Mouse (Mus musculus) common myeloid progenitor, adult 5-6 weeks (primary cell): ENCODE results near the gene Tshz2. TPM values are rescaled to one million over a fixed set of nuclear protein-coding genes. Genes with fewer than 3 reads are reported as not detected.

Experiments used
- ATAC-seq: replicated peaks from 2 replicates; pipeline ENCODE4 v1.8.0; 2016; ENCODE audit warnings: low read depth, mild to moderate bottlenecking, moderate TSS enrichment, inconsistent platforms; ENCODE audit not compliant: poor library complexity, severe bottlenecking
- total RNA-seq: library from RNA; stranded (forward); fragments of 200-1000, 187-1606 nt; gene quantifications from 2 replicates; pipeline ENCODE4 v1.2.3, GENCODE M21; 2017

Tshz2 gene
- total RNA-seq, 1 experiment from 2014 or later, result not detected

DNA sequence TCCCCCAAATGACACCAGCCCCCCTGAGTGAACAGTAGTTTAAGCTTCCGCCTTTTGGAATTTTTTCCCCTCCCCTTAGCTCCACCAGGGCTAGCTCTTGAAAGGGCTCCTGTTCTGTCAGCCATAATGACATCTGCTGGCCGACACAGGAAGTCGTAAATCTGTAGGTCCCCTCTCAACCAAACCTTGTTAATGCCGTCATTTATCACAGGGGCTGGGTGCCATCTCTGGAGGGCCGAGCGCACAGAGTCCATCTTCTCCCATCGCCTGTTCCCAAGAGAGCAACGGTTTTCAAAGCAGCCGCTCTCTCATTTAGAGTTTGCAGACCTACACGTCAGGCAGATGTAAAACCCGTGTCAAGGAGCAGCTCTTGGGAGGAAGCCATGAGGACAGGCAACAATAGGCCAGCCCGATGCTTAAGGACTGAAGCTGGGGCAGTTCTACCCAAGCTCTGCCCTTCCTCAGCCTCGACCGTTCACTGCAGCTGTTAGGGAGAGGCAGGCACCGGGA, 11.6 kb upstream of the Tshz2 start:
- peak; percentile 57 for ATAC-seq

DNA sequence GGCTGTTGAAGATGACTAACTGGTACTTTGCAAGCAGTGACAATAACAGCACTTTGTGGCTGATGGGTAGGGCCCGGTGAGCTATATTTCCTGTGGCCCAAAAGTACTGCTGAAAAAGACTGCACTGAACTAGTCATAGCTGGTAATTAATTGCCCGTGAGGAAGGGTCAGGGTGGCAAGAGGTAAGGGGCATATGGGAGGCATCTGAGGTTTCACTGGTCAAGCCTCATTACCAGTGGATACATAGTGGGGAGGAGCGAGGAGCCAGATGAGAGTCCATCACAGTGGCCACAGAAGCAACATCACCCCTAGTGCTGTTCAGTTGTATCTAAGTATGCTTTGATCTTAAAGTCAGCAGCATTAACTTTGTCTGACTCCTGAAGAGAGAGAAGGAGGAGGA, 2.7 kb upstream of the Tshz2 start:
- no peak for ATAC-seq

DNA sequence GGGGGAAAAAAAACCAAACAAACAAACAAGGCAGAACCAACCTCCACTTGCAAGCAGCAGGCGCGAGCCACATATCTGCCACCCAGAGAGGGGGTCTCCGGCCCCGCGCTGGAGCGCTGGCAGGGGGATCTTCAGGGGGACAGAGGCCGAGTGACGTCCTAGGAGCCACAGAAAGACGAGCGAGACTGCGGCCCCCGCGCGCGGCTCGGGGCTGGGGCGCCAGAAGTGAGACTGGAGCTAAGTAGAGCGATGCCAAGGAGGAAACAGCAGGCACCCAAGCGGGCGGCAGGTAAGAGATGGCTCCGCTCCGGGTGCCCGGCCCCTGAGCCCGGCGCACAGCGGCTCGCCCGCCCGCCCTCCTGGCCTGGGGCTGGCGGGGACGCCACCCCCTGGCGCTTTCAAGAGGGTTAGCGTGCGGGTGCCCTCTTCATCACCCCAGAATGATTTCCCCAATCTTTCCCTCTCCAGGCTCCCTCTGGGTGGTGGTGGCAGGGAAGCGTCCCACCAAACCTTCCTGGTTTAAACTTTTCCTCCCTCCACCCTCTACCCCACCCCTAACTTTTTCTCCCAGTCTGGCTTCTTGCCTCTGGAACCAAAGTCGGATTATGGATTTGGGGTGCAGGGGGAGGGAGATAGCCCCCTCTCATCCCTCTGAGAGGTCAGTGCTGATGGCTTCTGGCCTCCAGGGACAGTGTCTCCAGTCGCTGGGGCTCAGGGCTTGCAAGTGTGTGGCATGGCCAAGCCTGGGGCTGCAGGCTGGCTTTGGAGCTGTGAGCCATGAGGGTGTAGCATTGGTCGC, 877 bp downstream of the Tshz2 start:
- ATAC-seq, result peak; percentile 39; the same call in 1 of the 2 replicates

DNA sequence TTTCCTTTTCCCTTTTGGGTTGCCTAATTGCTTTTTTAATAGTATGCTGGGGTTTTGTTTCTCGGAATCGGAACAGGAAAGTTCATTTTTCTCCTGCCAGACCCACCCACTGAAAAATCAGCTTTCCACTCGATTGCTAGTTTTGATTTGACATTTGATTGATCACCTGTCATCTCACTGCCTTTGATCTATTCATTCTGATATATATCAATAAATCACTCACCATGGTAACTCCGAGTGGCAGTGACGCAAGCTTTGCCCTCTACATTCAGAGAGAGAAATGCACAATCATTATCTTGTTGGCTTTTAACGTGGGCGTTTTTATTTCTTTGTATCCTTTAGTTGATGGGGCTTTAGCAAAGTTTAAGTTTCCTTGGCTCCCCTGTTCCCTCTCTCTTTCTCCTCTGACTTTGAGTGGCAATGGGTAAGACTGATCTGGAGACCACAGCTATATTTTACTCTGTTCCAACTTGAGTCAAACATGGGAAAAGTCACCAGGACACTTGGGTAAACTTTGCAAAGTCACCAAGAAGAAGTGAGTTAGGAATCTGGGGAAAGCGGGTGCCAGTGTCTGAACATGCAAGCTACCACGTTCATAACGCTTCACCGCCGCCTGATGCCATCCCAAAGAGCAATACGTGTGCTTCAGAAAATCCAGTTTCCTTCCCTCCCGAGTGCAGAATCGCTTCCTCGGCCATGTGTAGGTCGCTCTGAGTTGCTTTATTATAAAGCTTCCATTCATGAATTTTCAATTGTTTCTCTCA, 2.0 kb downstream of the Tshz2 start:
- ATAC-seq, result no peak

DNA sequence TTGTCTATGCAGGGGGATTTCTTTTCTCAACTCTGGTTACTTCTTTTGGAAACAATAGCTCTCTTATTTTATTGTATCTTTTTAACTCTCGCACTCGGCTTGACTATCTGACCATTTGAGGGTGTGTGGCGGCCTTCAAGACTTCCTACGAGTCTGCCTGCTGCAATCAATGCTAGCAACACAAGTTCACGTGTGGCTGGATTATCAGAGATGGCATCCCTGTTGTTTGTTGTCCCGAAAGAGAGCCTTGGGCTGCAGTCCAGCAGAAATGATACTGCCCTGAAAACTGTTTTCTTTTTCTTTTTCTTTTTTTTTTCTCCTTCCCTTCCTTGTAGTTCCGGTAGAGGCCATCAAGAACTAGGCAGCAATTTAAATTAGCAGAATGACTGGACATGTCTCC, 2.6 kb downstream of the Tshz2 start:
- no peak for ATAC-seq

DNA sequence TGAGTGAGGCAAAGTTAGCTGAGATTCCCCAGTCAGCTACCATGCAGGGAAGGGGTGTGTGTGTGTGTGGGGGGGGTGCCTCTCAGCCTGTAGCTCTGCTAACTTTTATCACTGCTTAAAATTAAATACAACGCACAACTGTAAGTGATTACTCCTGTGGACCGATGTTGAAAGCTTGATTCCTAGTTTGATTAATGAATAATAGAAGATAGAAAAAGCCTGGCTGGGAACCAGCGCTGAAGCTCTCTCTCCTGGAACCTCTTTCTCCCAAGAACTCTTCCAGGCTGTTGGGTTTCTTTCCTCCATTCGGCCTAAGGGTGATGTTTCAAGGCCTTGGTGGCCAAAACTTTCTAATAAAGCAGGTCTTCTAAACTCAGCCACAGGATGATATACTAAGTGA, 3.6 kb downstream of the Tshz2 start:
- ATAC-seq, result no peak

DNA sequence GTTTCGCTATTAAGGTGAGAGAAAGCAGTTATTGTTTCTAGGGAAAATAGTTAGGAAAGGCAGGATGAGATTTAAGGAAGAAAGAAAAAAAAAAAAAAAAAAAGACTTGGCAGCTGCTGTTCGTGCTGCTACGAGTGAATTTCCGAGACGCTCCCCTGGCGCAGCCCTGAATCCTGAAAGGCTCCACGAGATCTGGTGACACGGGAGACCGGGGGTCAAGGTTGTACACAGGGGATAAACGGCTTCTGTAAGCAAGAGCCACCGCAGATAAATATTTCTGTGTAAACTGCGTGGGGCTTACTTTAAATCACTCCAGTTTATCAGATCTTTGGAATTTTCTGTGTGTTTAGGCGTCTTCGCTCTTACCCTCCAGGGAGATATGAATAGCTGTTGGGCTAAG, 8.7 kb downstream of the Tshz2 start:
- no peak for ATAC-seq

DNA sequence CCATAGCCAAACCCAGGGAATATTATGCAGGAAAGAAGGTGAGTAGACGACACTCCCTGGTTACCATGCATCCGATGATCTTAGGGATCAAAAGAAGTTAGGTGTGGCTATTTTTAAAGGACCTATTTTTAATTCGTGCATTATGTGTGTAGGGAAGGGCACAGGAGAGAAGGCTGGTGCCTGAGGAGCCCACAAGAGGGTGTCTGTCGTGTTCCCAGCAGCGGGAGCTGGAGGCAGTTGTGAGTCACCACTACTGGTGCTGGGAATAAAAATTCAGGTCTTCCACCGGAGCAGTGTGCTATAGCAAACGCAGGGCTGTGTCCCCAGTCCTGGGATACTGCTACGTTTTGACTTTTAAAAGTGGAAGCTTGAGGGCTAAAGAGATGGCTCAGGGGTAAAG, 9.6 kb downstream of the Tshz2 start:
- ATAC-seq, result no peak

DNA sequence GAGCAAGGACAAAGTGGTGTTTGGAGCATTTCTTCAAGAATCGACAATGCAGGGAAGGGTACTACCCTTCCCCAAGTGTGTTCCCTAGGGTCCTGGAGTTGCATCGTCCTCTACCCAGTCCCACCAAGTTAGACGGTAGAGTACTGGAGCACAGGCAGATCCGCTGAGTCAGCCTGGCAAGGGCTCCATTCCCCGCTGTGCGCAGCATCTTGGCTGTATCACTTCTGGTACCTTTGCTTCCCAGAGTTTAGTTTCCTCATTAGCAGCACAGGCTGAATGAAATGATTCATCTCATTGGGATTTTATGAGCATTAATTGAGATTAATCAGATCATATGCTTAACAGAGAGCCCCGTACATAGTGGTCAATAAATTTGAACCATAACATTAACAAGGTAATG, 14.3 kb downstream of the Tshz2 start:
- ATAC-seq, result no peak

DNA sequence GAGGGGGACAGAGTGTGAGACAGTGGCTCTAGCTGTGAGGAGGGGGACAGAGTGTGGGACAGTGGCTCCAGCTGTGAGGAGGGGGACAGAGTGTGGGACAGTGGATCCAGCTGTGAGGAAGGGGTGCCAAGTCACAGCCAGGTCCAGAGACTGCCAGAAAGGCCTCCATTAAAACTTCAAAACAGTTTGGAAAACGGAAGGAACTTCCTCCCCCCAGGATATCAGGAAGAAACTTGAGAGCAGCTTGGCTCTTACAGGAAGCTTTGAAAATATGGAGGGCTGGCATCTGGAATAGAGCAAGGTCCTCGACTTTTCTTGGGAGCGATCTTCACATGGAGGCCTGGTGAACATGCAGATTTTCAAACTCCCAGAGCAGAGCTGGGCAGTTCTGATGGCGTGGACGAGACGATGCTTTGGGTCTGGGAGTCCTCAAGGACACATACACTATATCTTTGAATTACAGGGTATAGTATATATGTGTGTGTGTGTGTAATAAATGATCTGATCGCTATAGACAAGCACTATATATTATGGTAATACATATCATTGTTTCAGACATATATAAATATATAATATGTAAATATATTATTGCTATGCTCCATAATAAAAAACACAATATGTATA, 16.6 kb downstream of the Tshz2 start:
- no peak for ATAC-seq

DNA sequence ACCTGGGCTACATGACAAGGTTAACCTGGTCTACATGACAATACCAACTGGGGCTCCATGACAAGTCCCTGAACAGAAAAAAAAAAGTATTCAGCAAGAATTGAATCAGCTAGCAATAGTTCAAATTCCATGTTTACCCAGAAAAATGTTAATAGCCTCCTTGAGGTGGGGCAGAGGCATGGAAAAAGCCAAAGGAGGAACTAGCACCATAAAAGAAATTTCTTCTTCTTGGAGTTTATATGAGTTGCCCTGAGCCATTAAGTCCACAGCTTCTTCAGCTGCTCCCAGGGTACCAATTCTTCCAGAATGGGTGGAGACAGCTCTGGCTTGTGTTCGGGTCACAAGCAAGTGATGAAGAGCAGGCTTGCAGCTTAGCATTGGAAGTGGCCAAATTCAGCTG, 20.5 kb downstream of the Tshz2 start:
- no peak for ATAC-seq

DNA sequence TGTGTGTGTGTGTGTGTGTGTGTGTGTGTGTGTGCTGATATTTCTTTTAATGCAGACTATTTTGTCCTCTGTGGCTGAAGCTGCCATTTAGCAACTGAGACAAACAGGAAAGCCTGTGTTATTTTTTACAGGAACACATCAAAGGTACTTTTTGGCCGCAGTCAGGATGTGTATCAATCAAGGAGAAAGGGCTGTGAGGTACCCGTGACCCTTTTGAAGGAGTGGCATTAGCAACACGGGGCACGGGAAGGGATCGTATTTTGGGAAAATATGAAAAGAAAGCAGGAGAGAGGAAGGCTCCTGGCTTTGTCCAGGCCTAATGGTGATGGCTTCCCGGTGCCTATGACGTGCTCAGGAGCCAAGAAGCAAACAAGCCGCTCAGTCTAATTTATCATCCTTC, 31.0 kb downstream of the Tshz2 start:
- ATAC-seq, result no peak

DNA sequence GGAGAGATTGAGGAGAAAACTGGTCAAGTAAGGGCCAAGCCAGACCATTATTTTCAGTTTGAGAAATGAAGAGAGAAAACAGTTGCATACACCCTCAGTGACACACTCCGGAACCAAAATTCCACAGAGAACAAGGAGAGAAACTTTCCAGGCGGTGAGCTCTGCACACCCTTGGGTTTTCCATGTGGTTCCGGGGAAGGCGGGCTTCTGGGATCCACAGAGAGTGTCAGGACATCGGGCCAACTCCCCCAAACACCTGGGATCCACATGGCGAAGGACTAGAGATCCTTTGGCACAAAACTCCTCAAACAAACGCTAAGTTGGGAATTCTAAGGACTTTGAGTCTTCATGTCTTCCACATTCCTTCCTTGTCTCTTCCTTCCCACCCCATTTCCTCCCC, 38.5 kb downstream of the Tshz2 start:
- ATAC-seq, result no peak

DNA sequence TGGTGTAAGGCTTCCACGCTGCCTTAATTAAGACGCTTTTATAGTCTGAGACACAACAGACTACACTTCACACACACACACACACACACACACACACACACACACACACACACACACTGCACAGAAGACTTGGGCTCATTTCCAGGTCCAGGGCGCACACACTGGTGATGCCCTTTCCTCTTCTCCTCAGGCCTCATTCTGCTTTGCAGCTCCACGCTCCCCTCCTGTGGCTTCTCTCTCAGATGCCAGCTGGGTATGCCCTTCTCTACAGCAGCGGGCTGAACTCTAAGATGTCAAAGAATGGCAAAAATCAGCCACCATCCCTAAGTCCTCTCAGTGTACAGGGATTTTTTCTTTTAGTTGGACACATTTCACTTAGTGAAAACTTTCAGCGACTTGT, 41.0 kb downstream of the Tshz2 start:
- no peak for ATAC-seq

DNA sequence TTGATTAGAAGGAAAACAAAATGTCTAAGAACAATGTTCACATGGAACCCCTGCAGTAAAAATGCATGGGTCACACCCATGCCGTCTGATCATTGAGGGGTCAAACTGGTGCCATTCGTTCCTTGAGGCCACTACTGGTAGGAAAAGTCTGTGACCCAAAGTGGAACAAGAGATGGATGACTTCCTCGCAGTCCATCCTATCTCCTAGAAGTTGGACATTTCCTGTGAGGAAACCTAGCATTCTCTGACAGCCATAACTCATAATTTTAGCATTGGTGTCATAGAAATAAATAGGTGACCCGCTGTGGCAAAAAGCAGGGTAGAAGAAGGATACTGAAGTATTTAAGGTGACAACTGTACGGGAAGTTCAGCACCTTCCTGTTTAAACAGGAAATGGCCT, 41.4 kb downstream of the Tshz2 start:
- no peak for ATAC-seq

DNA sequence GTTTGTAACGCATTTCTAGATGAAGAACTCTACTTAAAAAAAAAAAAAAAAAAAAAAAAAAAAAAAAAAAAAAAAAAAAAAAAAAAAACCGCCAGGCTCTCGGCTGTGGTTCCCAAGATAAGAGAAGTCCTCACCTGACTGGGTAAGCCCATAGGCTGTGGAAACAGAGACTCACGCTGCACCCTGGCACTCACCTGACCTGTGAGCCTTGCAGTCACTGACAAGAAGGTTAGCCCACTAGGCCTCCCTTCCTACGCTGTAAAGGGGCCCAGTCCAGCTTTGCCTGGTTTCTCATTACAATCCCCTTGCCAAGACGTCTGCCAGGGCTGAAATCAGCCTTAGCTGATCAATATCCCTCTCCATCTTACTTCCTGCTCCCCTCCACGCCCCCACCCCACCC, 46.5 kb downstream of the Tshz2 start:
- 0 out of 2 replicates have a peak, but pooled peaks have one; percentile 31 for ATAC-seq

DNA sequence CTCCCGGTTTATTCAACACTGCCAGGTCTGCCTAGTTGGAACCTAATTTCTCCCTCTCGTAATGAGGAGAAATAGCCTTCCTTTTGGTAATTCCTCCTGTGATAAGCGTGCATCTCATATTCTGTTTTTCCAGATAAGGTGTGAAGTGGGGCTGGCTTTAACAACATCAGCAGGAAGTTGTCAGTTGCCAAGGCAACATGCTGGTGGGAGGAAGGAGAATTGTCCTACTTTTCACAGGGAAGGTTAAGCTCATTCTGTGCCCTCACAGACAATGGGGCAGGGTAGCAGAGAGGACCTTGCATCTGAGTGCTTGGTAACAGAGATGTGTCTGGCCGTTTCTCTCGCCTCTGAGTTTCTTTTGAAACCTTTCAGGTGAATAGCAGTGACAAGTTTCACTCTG, 47.1 kb downstream of the Tshz2 start:
- 0 out of 2 replicates have a peak, but pooled peaks have one; percentile 34 for ATAC-seq

DNA sequence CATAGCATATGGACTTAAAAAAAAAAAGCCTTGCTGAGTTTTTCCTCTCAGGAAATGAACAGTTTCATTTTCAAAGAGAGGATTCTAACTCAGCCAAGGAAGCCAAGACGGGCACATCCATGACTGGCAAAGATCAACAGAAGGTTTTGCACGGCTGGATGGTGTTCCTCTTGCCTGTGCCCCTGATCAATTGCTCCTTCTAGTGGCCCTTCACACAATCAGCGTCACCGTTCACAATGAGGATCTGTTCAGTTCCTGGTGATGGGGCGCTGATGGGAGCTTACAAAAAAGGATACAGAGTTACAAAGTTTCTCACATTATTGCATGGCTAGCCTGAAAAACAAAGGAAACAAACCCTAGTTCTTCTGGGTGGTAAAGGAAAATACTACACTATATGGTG, 52.4 kb downstream of the Tshz2 start:
- no peak for ATAC-seq

DNA sequence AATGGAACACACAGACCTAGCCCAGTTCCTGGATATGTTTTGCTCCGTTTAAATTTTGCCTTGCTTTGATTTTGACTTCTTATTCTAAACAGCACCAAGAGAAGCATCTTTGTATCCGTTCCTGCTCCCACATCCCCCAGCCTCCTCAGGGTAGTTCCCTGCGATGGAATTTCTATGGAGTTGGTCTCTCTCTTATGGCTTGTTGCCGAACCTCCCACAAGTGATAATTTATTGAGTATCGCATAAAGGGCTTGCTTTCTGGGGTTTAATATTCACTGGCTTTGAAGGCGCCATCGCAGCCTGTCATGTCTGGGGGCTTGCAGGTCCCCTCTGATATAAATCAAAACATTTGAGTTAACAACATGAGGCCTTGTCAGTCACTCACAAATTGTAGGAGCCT, 52.9 kb downstream of the Tshz2 start:
- no peak for ATAC-seq

DNA sequence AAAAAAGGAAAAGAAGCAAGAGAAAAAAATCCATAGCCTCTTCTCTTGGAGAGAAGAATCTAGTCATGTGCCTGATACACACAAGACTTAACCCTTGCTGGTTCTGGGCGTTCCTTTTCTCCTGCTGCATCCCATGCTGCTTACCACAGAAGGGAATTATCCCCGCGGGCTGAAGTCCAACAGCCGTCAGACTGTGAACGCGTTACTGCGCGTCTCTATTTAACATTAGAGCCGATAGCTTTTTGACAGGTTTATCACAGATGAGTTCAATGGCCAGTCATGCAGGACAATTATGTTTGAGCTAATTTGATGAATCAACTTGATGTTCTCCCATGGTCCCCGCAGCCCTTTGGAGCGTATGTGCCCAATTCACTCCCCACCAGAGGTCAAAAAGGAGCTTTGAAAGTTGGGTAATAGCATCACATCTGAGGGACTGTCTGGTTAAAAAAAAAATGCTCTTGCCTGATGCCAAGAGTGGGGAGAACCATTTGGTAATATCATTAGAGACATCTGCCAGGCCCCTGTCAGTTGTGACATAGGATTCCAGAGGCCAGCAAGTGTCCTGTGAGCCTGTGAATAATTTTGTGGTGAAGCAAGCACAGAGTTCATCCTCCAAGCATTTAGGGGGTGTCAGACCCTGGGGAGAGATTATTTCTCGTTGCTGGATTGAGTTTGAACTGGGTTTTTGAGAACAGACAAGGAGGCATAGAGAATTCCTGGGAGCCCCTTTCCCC, 54.1 kb downstream of the Tshz2 start:
- no peak for ATAC-seq
